Mouse (Mus musculus): ENCODE results near the gene Alpi. TPM values are rescaled to one million over a fixed set of nuclear protein-coding genes. Genes with fewer than 3 reads are reported as not detected.

The Alpi gene
- polyA plus RNA-seq, 1 experiment from 2014 or later = not detected

GRCm38 (mm10) chr1:87095642-87096041, 5.8 kb downstream of the Alpi start:
- H3K36me3 ChIP-seq (ENCODE audit: inconsistent target) = no peaks in the 10 kb centered on the region
- H3K4me3 ChIP-seq (ENCODE audit: inconsistent target) = no peak overlapping the region
- WGBS (ENCODE audit: missing documents) = 86% methylated on average over 8 of the region's 8 CpGs
- H3K79me2 ChIP-seq (ENCODE audit: inconsistent target) = no peaks in the 10 kb centered on the region
- H3K27ac ChIP-seq = no peak overlapping the region

GRCm38 (mm10) chr1:87089828-87090227, 11.6 kb downstream of the Alpi start, which contains the start of gene Alppl2:
Gene Alppl2, minus strand, starts transcription at chr1:87089928.
- Histone ChIP-seq H3K27ac (no peak within 1 kb of the TSS), H3K36me3 (ENCODE audit: inconsistent target) (no peaks in the 10 kb centered on the region), H3K4me3 (ENCODE audit: inconsistent target) (no peak within 1 kb of the TSS), H3K79me2 (ENCODE audit: inconsistent target) (no peaks in the 10 kb centered on the region)
- 85% methylated on average over 4 of the region's 4 CpGs for WGBS (ENCODE audit: missing documents)

- no peak overlapping the region for H3K27ac ChIP-seq
- no peak overlapping the region for H3K4me3 ChIP-seq (ENCODE audit: inconsistent target)
- no peaks in the 10 kb centered on the region for H3K79me2 ChIP-seq (ENCODE audit: inconsistent target)
- 95% methylated on average over 11 of the region's 11 CpGs for WGBS (ENCODE audit: missing documents)
- no peaks in the 10 kb centered on the region for H3K36me3 ChIP-seq (ENCODE audit: inconsistent target)
These were observed 12.2 kb downstream of the Alpi start for GRCm38 (mm10) chr1:87089251-87089650.

GRCm38 (mm10) chr1:87086964-87087363, 14.4 kb downstream of the Alpi start:
- H3K36me3 ChIP-seq (ENCODE audit: inconsistent target) = no peaks in the 10 kb centered on the region
- WGBS (ENCODE audit: missing documents) = 72% methylated on average over 17 of the region's 17 CpGs
- H3K27ac ChIP-seq = no peak overlapping the region
- no peak overlapping the region for H3K4me3 ChIP-seq (ENCODE audit: inconsistent target)
- no peaks in the 10 kb centered on the region for H3K79me2 ChIP-seq (ENCODE audit: inconsistent target)

GRCm38 (mm10) chr1:87086196-87086595, 15.2 kb downstream of the Alpi start:
- no peaks in the 10 kb centered on the region for H3K79me2 ChIP-seq (ENCODE audit: inconsistent target)
- H3K27ac ChIP-seq = no peak overlapping the region
- 58% methylated on average over 4 of the region's 4 CpGs for WGBS (ENCODE audit: missing documents)
- no peaks in the 10 kb centered on the region for H3K36me3 ChIP-seq (ENCODE audit: inconsistent target)
- H3K4me3 ChIP-seq (ENCODE audit: inconsistent target) = no peak overlapping the region

GRCm38 (mm10) chr1:87073776-87074175, 27.6 kb downstream of the Alpi start:
- no peaks in the 10 kb centered on the region for H3K79me2 ChIP-seq (ENCODE audit: inconsistent target)
- WGBS (ENCODE audit: missing documents) = 95% methylated on average over 8 of the region's 8 CpGs
- H3K27ac ChIP-seq = no peak overlapping the region
- no peak overlapping the region for H3K4me3 ChIP-seq (ENCODE audit: inconsistent target)
- no peaks in the 10 kb centered on the region for H3K36me3 ChIP-seq (ENCODE audit: inconsistent target)

- Histone ChIP-seq H3K4me3 (ENCODE audit: inconsistent target) (no peak overlapping the region), H3K27ac (no peak overlapping the region), H3K36me3 (ENCODE audit: inconsistent target) (no peaks in the 10 kb centered on the region), H3K79me2 (ENCODE audit: inconsistent target) (no peaks in the 10 kb centered on the region)
- 60% methylated on average over 16 of the region's 16 CpGs for WGBS (ENCODE audit: missing documents)
These were observed 30.7 kb downstream of the Alpi start for GRCm38 (mm10) chr1:87070720-87071119.

GRCm38 (mm10) chr1:87060913-87061312, 40.5 kb downstream of the Alpi start:
- Histone ChIP-seq H3K27ac (no peak overlapping the region), H3K79me2 (ENCODE audit: inconsistent target) (no peaks in the 10 kb centered on the region), H3K36me3 (ENCODE audit: inconsistent target) (no peaks in the 10 kb centered on the region), H3K4me3 (ENCODE audit: inconsistent target) (no peak overlapping the region)

GRCm38 (mm10) chr1:87059042-87059665, 42.3 kb downstream of the Alpi start:
- 80% methylated on average over 8 of the region's 8 CpGs for whole genome bisulfite sequencing (ENCODE audit: missing documents)
- Histone ChIP-seq H3K4me3 (ENCODE audit: inconsistent target) (no peak overlapping the region), H3K79me2 (ENCODE audit: inconsistent target) (no peaks in the 10 kb centered on the region), H3K36me3 (ENCODE audit: inconsistent target) (no peaks in the 10 kb centered on the region), H3K27ac (no peak overlapping the region)

GRCm38 (mm10) chr1:87057075-87057474, 44.3 kb downstream of the Alpi start:
- Histone ChIP-seq H3K79me2 (ENCODE audit: inconsistent target) (no peaks in the 10 kb centered on the region), H3K27ac (no peak overlapping the region), H3K4me3 (ENCODE audit: inconsistent target) (no peak overlapping the region), H3K36me3 (ENCODE audit: inconsistent target) (no peaks in the 10 kb centered on the region)
- 87% methylated on average over 3 of the region's 4 CpGs for WGBS (ENCODE audit: missing documents)

- 89% methylated on average over 4 of the region's 4 CpGs for WGBS (ENCODE audit: missing documents)
- Histone ChIP-seq H3K27ac (no peak overlapping the region), H3K36me3 (ENCODE audit: inconsistent target) (no peaks in the 10 kb centered on the region), H3K79me2 (ENCODE audit: inconsistent target) (no peaks in the 10 kb centered on the region), H3K4me3 (ENCODE audit: inconsistent target) (no peak overlapping the region)
These were observed 50.0 kb downstream of the Alpi start for GRCm38 (mm10) chr1:87051369-87051768.

GRCm38 (mm10) chr1:87050700-87051099, 50.7 kb downstream of the Alpi start:
- no peak overlapping the region for H3K27ac ChIP-seq
- no peaks in the 10 kb centered on the region for H3K36me3 ChIP-seq (ENCODE audit: inconsistent target)
- 92% methylated on average over 1 of the region's 1 CpGs for WGBS (ENCODE audit: missing documents)
- H3K4me3 ChIP-seq (ENCODE audit: inconsistent target) = no peak overlapping the region
- H3K79me2 ChIP-seq (ENCODE audit: inconsistent target) = no peaks in the 10 kb centered on the region

- H3K4me3 ChIP-seq (ENCODE audit: inconsistent target) = no peak overlapping the region
- 94% methylated on average over 2 of the region's 3 CpGs for WGBS (ENCODE audit: missing documents)
- no peaks in the 10 kb centered on the region for H3K36me3 ChIP-seq (ENCODE audit: inconsistent target)
These were observed 51.3 kb downstream of the Alpi start for GRCm38 (mm10) chr1:87050072-87050471.

More at GRCm38 (mm10) chr1:87050072-87050471, 51.3 kb downstream of the Alpi start:
- Histone ChIP-seq H3K79me2 (ENCODE audit: inconsistent target) (no peaks in the 10 kb centered on the region), H3K27ac (no peak overlapping the region)
